Mouse (Mus musculus) E14TG2a.4 (cell line): ENCODE results near the gene Acaa1a.

Source experiments
- CTCF ChIP-seq: conservative IDR thresholded peaks from 2 replicates; pipeline ENCODE4 v1.5.1; 2014; ENCODE audit warnings: low read length
- POU5F1 ChIP-seq: IDR thresholded peaks from 2 replicates; pipeline ENCODE4 v1.6.1; 2014; ENCODE audit warnings: low read length, borderline replicate concordance

DNA sequence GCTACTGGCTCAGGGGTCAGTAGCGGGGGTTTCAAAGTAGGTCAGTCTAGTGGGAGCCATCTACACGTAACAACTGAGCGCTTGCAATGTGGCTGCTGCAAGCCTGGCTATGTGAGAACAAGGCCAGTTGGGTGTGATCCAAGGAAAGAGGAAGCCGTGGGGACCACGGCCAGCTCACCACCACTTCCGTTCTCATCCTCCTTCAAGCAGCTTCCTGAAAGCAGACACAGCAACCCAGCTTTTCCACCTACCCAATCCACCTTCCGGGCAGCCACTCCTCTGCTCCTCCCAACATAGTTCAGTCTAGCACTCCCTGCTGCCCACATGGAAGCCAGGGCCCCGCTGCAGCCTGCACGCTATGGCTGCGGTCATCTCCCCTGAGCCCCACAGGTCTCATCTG lies 5.2 kb upstream of the Acaa1a start:
- TF ChIP-seq CTCF (no peak), POU5F1 (no peak)
